Mouse (Mus musculus): ENCODE results near the gene Itfg1. TPM values are rescaled to one million over a fixed set of nuclear protein-coding genes. Genes with fewer than 3 reads are reported as not detected.
"Not testable (repeated sequence)": the region's sequence is repeated elsewhere in the genome, so short reads cannot be mapped to it uniquely, and the experiment has no call there.

Gene Itfg1
- polyA plus RNA-seq, 1 experiment from 2014 or later: 126 TPM

- WGBS: 1% methylated on average over 21 of the region's 21 CpGs
- Histone ChIP-seq H3K36me3 (peaks cover 13% of the 10 kb centered on the region), H3K9ac (peak overlapping the region; percentile 88), H3K4me1 (peaks cover 17% of the 10 kb centered on the region), H3K27me3 (no peaks in the 10 kb centered on the region), H3K27ac (peak overlapping the region; percentile 97), H3K9me3 (replicated peaks) (no peaks in the 10 kb centered on the region), H3K4me3 (peak overlapping the region; percentile 93), H3K4me2 (replicated peaks) (peak overlapping the region; percentile 67)
- no peak; the same call in 1 of the 2 replicates for ATAC-seq (ENCODE audit: low FRiP score)
These were observed 635 bp downstream of the Itfg1 start for GRCm38 (mm10) chr8:85839916-85840656.

DNA sequence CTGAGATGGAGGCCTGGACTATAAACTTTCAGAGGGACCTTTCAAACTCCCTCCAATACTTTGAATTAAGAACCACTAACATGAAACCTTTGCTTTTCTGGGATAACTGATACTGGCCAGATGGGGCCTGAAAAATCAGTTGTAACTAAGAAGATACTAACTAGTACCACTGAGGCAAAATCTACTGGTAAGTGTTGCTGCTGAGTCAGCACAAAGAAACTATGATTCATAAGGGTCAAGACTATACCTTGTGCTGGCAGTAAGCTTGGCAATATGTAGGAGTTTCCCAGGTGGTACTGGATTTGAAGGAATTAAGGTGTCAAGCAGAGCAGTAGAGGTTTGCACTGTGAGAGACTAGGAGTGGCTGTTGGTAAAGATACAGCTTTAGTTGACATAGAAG lies 27.1 kb downstream of the Itfg1 start:
- H3K4me1 ChIP-seq: no peaks in the 10 kb centered on the region
- H3K36me3 ChIP-seq: peaks cover 16% of the 10 kb centered on the region
- no peak overlapping the region for H3K4me3 ChIP-seq
- no peak overlapping the region for H3K27ac ChIP-seq
- no peaks in the 10 kb centered on the region for H3K9me3 ChIP-seq (replicated peaks)
- H3K9ac ChIP-seq: no peak overlapping the region
- no peaks in the 10 kb centered on the region for H3K27me3 ChIP-seq
- H3K4me2 ChIP-seq (replicated peaks): no peak overlapping the region
- ATAC-seq (ENCODE audit: low FRiP score): no peak

DNA sequence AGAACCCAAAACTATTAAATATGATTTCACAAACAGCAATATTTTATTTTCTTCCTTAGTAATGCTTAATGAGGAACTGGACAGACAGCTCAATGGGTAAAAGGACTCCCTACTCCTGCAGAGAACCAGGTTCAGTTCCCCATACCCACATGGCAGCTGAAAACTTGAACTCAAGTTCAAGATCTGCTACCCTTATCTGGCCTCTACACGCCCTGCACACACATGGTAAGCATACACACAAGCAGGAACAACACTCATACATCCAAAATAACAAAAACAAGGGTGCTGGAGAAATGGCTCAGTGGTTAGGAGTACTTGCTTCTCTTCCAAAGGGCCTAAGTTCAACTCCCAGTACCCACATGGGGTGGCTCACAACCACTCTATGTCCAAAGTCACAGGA lies 39.3 kb downstream of the Itfg1 start:
- Histone ChIP-seq H3K4me2 (replicated peaks) (no peak overlapping the region), H3K9ac (no peak overlapping the region), H3K4me3 (no peak overlapping the region), H3K4me1 (no peaks in the 10 kb centered on the region), H3K27ac (no peak overlapping the region), H3K36me3 (peaks cover 10% of the 10 kb centered on the region), H3K9me3 (replicated peaks) (no peaks in the 10 kb centered on the region), H3K27me3 (no peaks in the 10 kb centered on the region)
- ATAC-seq (ENCODE audit: low FRiP score): no peak
- 92% methylated on average over 1 of the region's 1 CpGs for WGBS

DNA sequence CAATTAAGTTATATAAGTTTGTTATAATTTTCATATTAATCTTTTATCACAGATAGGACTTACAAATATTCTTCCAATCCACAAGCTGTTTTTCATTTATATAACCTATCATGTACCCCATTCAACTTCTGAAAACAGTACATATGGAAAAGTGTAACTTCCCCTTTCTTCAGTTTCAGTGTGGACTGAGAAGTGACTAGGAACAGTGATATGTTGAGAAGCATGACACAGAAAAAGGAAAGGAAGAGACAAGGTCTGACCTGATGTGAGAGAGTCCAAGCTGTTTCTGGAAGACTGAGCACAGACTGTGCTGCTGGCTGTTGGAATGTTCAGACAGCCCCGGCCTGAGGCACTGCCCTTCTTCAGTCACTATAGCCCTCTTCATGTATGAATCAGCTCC lies 40.6 kb downstream of the Itfg1 start:
- peaks cover 10% of the 10 kb centered on the region for H3K36me3 ChIP-seq
- 91% methylated on average over 1 of the region's 1 CpGs for WGBS
- H3K4me3 ChIP-seq: no peak overlapping the region
- H3K9ac ChIP-seq: no peak overlapping the region
- no peaks in the 10 kb centered on the region for H3K4me1 ChIP-seq
- H3K4me2 ChIP-seq (replicated peaks): no peak overlapping the region
- H3K9me3 ChIP-seq (replicated peaks): no peaks in the 10 kb centered on the region
- ATAC-seq (ENCODE audit: low FRiP score): no peak
- no peak overlapping the region for H3K27ac ChIP-seq
- no peaks in the 10 kb centered on the region for H3K27me3 ChIP-seq

GRCm38 (mm10) chr8:85796392-85796791 lies 44.3 kb downstream of the Itfg1 start:
- not testable (repeated sequence) for H3K4me2 ChIP-seq (replicated peaks); H3K27ac ChIP-seq; H3K4me3 ChIP-seq; H3K4me1 ChIP-seq; ATAC-seq (ENCODE audit: low FRiP score); H3K27me3 ChIP-seq; H3K9me3 ChIP-seq (replicated peaks); H3K9ac ChIP-seq
- peaks cover 19% of the 10 kb centered on the region for H3K36me3 ChIP-seq
- 95% methylated on average over 1 of the region's 1 CpGs for WGBS

DNA sequence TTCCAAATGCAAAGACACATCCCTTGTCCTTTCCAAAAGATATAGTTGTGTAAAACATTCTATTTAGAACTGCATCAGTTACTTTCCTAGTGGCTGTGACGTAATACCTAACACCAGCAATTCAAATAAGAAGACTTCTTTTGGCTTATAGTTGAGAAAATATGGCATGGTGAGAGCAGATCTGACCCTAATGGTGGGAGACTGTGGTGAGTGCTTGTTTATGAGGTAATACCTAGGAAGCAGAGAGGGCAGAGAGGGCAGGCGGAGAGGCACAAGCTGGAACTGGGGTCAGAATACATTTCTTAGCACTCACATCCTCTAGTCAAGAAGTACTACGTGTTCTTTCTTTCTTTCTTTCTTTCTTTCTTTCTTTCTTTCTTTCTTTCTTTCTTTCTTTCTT lies 52.4 kb downstream of the Itfg1 start:
- no peak for ATAC-seq (ENCODE audit: low FRiP score)
- H3K27ac ChIP-seq: no peak overlapping the region
- no peak overlapping the region for H3K4me3 ChIP-seq
- H3K4me1 ChIP-seq: no peaks in the 10 kb centered on the region
- no peaks in the 10 kb centered on the region for H3K9me3 ChIP-seq (replicated peaks)
- 94% methylated on average over 3 of the region's 3 CpGs for WGBS
- no peaks in the 10 kb centered on the region for H3K27me3 ChIP-seq
- peaks cover 5% of the 10 kb centered on the region; the same call in 1 of the 2 replicates for H3K36me3 ChIP-seq
- H3K4me2 ChIP-seq (replicated peaks): no peak overlapping the region
- no peak overlapping the region for H3K9ac ChIP-seq

- Histone ChIP-seq H3K27ac (no peak overlapping the region), H3K27me3 (no peaks in the 10 kb centered on the region), H3K36me3 (0 out of 2 replicates have a peak, but pooled peaks cover 2% of the 10 kb centered on the region), H3K4me3 (no peak overlapping the region), H3K4me1 (no peaks in the 10 kb centered on the region), H3K9ac (no peak overlapping the region), H3K9me3 (replicated peaks) (no peaks in the 10 kb centered on the region), H3K4me2 (replicated peaks) (no peak overlapping the region)
- WGBS: 94% methylated on average over 2 of the region's 4 CpGs
- ATAC-seq (ENCODE audit: low FRiP score): no peak
These were observed 52.8 kb downstream of the Itfg1 start for GRCm38 (mm10) chr8:85787909-85788308.

GRCm38 (mm10) chr8:85785506-85785905 lies 55.2 kb downstream of the Itfg1 start:
- H3K27ac ChIP-seq: no peak overlapping the region
- H3K4me3 ChIP-seq: no peak overlapping the region
- no peaks in the 10 kb centered on the region for H3K9me3 ChIP-seq (replicated peaks)
- no peaks in the 10 kb centered on the region for H3K27me3 ChIP-seq
- H3K4me2 ChIP-seq (replicated peaks): no peak overlapping the region
- no peaks in the 10 kb centered on the region for H3K4me1 ChIP-seq
- no peaks in the 10 kb centered on the region for H3K36me3 ChIP-seq
- ATAC-seq (ENCODE audit: low FRiP score): no peak
- no peak overlapping the region for H3K9ac ChIP-seq
- 79% methylated on average over 1 of the region's 1 CpGs for WGBS

GRCm38 (mm10) chr8:85783871-85784270 lies 56.9 kb downstream of the Itfg1 start:
- no peak overlapping the region for H3K4me3 ChIP-seq
- no peak overlapping the region for H3K27ac ChIP-seq

DNA sequence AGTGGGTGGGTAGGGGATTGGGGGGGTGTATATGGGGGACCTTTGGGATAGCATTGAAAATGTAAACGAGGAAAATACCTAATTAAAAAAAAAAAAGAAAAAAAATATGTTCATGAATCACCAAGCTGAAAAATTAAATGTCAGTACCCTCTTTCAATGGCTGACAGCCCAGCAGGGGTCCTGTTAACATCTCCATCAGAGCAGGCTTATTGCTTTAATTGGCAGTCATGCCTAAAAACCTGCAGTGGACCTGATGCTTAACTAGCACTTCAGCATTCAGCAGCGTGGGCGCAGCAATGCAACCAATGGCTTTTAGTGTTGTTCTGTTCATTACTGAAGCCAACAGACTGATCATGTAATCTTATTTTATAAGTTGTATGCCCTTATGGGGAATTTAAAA lies 60.6 kb downstream of the Itfg1 start:
- H3K9ac ChIP-seq: no peak overlapping the region
- no peaks in the 10 kb centered on the region for H3K4me1 ChIP-seq
- ATAC-seq (ENCODE audit: low FRiP score): no peak
- H3K9me3 ChIP-seq (replicated peaks): no peaks in the 10 kb centered on the region
- no peaks in the 10 kb centered on the region for H3K36me3 ChIP-seq
- H3K4me2 ChIP-seq (replicated peaks): no peak overlapping the region
- no peak overlapping the region for H3K4me3 ChIP-seq
- H3K27me3 ChIP-seq: no peaks in the 10 kb centered on the region
- no peak overlapping the region for H3K27ac ChIP-seq
- WGBS: 77% methylated on average over 3 of the region's 3 CpGs

More at GRCm38 (mm10) chr8:85783871-85784270, 56.9 kb downstream of the Itfg1 start:
- Histone ChIP-seq H3K27me3 (no peaks in the 10 kb centered on the region), H3K9me3 (replicated peaks) (no peaks in the 10 kb centered on the region), H3K9ac (no peak overlapping the region), H3K4me1 (no peaks in the 10 kb centered on the region), H3K4me2 (replicated peaks) (no peak overlapping the region), H3K36me3 (no peaks in the 10 kb centered on the region)
- 98% methylated on average over 1 of the region's 1 CpGs for WGBS
- ATAC-seq (ENCODE audit: low FRiP score): no peak

DNA sequence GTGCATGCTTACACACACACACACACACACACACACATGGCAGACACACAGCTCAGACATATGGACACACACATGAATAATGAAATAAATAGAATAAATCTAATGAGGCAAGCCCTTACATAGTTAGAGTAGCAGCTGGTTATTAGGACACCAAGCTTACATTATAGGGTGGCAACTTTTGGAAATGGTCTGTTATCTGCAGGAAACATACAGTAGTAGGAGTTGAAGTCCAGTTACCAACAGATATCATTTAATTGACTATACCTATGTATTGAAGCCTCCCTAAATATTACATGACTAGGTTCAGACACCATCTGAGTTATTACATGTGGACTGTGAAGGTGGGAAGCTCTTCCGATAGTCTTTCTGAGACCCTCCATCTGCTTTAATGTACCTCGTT lies 95.7 kb downstream of the Itfg1 start:
- no peak overlapping the region for H3K9ac ChIP-seq
- no peak overlapping the region for H3K4me3 ChIP-seq
- H3K4me1 ChIP-seq: no peaks in the 10 kb centered on the region
- no peaks in the 10 kb centered on the region for H3K36me3 ChIP-seq
- 96% methylated on average over 2 of the region's 2 CpGs for WGBS
- ATAC-seq (ENCODE audit: low FRiP score): no peak
- H3K9me3 ChIP-seq (replicated peaks): no peaks in the 10 kb centered on the region
- H3K4me2 ChIP-seq (replicated peaks): no peak overlapping the region
- no peaks in the 10 kb centered on the region for H3K27me3 ChIP-seq
- H3K27ac ChIP-seq: no peak overlapping the region

- H3K4me1 ChIP-seq: no peaks in the 10 kb centered on the region
- peaks cover 13% of the 10 kb centered on the region for H3K36me3 ChIP-seq
- H3K9me3 ChIP-seq (replicated peaks): no peaks in the 10 kb centered on the region
- H3K27me3 ChIP-seq: no peaks in the 10 kb centered on the region
- WGBS: 95% methylated on average over 3 of the region's 3 CpGs
- H3K4me2 ChIP-seq (replicated peaks): no peak overlapping the region
- H3K4me3 ChIP-seq: no peak overlapping the region
- no peak overlapping the region for H3K9ac ChIP-seq
- no peak for ATAC-seq (ENCODE audit: low FRiP score)
- no peak overlapping the region for H3K27ac ChIP-seq
These were observed 110.2 kb downstream of the Itfg1 start for GRCm38 (mm10) chr8:85730545-85730944.

DNA sequence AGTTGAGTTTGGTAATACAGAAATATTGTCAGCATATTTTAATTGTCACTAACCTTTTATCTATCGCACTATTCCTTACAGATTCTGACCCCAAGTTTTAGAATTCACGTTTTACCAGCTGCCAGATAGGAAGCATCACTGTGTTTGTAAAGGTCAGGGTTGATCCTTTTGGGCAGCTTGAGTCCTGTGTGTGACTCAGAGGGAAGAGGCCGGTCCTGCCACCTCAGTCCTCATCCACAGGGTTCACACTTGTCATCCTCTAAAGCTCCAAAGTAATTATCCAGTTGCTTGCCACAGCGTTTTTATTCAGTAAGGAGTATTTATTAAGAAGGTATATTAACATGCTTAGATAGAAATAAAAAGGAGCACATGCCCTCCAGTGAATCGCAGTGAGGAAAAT lies 123.5 kb downstream of the Itfg1 start:
- Histone ChIP-seq H3K27ac (no peak overlapping the region), H3K27me3 (no peaks in the 10 kb centered on the region), H3K36me3 (peaks cover 20% of the 10 kb centered on the region), H3K9ac (no peak overlapping the region), H3K4me2 (replicated peaks) (no peak overlapping the region), H3K4me3 (no peak overlapping the region), H3K4me1 (no peaks in the 10 kb centered on the region), H3K9me3 (replicated peaks) (no peaks in the 10 kb centered on the region)
- WGBS: 84% methylated on average over 5 of the region's 5 CpGs
- no peak for ATAC-seq (ENCODE audit: low FRiP score)

All from hindbrain, embryonic 12.5 days (tissue).